Mouse (Mus musculus): ENCODE measurements around the gene Cep41. TPM values are rescaled to one million over a fixed set of nuclear protein-coding genes. Genes with fewer than 3 reads are reported as not detected.

Cep41 gene
- polyA plus RNA-seq, 2 experiments: 44.3 to 50.9 TPM

DNA sequence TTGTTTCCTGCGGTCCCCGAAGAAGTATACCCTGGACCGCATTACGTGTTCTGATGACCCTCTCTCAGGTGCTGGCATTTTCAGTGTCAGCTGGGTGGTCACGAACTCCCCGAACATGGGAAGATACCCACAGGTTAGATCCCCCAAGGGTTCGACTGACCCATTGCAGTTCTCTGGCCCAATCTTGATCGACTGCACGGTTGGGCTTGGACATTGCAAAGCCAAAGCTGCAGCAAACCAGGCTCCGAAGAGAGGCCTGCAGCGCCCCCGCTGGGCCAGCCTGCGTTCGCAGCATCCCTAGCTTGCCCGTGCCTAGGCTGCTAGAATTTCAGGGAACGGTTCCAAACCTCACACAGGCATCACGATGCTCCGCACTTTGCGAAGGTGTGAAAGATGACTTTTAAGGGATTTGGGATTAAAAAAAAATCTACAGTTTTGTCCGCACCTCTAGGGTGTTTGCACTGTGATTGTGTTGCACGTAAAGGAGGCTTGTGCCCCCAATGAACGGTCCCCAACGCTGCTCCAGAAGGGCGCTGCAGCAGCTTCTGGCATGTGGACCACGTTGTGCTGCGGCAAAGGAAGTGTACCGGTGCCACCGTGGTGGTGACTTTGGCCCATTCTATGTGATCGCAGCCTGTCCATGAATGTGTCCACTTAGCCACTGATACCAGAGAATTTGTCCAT is 43.5 kb upstream of the Cep41 start:
- DNase-seq (ENCODE audit: low spot score) (peak; percentile 84), ATAC-seq (ENCODE audit: low FRiP score, low read depth) (peak; percentile 60; the same call in 1 of the 2 replicates)
- H3K4me1 ChIP-seq (ENCODE audit: control insufficient read depth, insufficient read depth, low read length): peaks cover 16% of the 10 kb centered on the region
- peak overlapping the region; percentile 57 for H3K4me3 ChIP-seq (replicated peaks; ENCODE audit: low read length)
- H3K4me2 ChIP-seq (replicated peaks; ENCODE audit: low read depth, low read length, severe bottlenecking): peak overlapping the region; percentile 53
- no peak for TF ChIP-seq POLR2A (IDR thresholded peaks at IDR 0.05; ENCODE audit: borderline replicate concordance, extremely low read depth, insufficient read depth, insufficient read length)
- H3K9ac ChIP-seq (ENCODE audit: low read depth, low read length, severe bottlenecking): peak overlapping the region; percentile 22; the same call in 1 of the 2 replicates
- H3K36me3 ChIP-seq (ENCODE audit: control insufficient read depth, insufficient read depth, low read length): peaks cover 14% of the 10 kb centered on the region
- no peaks in the 10 kb centered on the region for H3K27me3 ChIP-seq (ENCODE audit: control insufficient read depth, insufficient read depth, low read length)
- H3K27ac ChIP-seq (replicated peaks; ENCODE audit: low read depth, low read length): peak overlapping the region; percentile 90
- WGBS: 51% methylated on average over 29 of the region's 29 CpGs
- H3K9me3 ChIP-seq (ENCODE audit: control insufficient read depth, low read length): peaks cover 44% of the 10 kb centered on the region

DNA sequence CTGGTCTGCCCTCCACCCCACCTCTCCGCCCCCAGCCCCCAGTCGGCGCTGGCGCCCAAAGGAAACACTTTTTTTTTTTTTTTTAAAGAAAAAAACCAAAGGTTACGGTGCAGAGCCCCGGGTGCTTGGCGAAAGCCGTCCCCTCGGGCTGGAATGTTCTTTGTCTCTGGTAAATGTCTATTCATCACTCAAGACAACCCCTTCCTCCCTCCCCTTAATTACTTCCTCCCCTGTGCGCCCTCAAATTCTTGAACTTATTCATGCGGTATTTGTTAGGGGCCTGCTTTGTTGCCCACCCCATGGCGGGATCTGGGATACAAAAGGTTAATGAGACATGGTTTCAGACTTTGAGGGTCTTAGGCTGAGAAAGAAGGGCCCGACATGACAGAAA is 42.8 kb upstream of the Cep41 start:
- no peaks in the 10 kb centered on the region for H3K27me3 ChIP-seq (ENCODE audit: control insufficient read depth, insufficient read depth, low read length)
- H3K4me1 ChIP-seq (ENCODE audit: control insufficient read depth, insufficient read depth, low read length): peaks cover 16% of the 10 kb centered on the region
- peak overlapping the region; percentile 53 for H3K4me2 ChIP-seq (replicated peaks; ENCODE audit: low read depth, low read length, severe bottlenecking)
- 0 out of 2 replicates have a peak overlapping the region, but pooled peaks have one; percentile 52 for H3K9ac ChIP-seq (ENCODE audit: low read depth, low read length, severe bottlenecking)
- ATAC-seq (ENCODE audit: low FRiP score, low read depth) (no peak), DNase-seq (ENCODE audit: low spot score) (no peak)
- no peak for TF ChIP-seq POLR2A (IDR thresholded peaks at IDR 0.05; ENCODE audit: borderline replicate concordance, extremely low read depth, insufficient read depth, insufficient read length)
- peaks cover 9% of the 10 kb centered on the region for H3K36me3 ChIP-seq (ENCODE audit: control insufficient read depth, insufficient read depth, low read length)
- peaks cover 44% of the 10 kb centered on the region for H3K9me3 ChIP-seq (ENCODE audit: control insufficient read depth, low read length)
- peak overlapping the region; percentile 57; the same call in 1 of the 2 replicates for H3K4me3 ChIP-seq (replicated peaks; ENCODE audit: low read length)
- WGBS: 59% methylated on average over 13 of the region's 13 CpGs
- H3K27ac ChIP-seq (replicated peaks; ENCODE audit: low read depth, low read length): peak overlapping the region; percentile 90

DNA sequence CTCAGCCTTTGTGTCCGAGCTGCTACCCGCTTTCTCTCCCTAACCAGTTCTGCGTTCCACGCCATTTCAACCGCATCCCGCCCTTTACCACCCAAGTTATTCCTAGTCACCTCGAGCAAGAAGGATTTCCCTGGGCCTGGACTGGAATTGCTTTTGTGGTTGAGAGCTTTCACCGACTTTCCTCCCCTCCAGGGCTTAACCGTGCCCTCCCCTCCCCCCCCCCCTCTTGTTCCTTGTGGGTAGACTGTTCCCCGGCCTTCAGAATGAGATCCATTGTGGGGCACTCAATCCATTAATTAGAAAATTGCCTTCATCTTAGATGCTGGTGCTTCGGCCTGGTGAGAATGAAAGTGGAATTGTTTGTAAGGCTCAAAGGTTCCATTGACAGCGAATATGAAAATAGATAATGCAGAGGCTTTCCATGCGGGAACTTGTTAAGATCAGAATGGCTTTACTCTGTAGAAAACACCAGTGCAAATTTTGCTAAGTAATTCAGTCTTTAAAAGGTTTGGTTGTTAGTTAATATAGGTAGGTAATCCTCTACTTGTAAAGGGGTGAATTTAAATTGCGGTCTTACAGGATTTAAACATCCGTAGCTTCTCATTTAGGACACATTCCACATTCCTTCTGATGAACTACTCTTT is 42.3 kb upstream of the Cep41 start:
- no peak for ATAC-seq (ENCODE audit: low FRiP score, low read depth)
- Histone ChIP-seq H3K4me3 (replicated peaks; ENCODE audit: low read length) (peak overlapping the region; percentile 57), H3K27me3 (ENCODE audit: control insufficient read depth, insufficient read depth, low read length) (no peaks in the 10 kb centered on the region), H3K4me1 (ENCODE audit: control insufficient read depth, insufficient read depth, low read length) (peaks cover 16% of the 10 kb centered on the region), H3K4me2 (replicated peaks; ENCODE audit: low read depth, low read length, severe bottlenecking) (peak overlapping the region; percentile 53), H3K36me3 (ENCODE audit: control insufficient read depth, insufficient read depth, low read length) (peaks cover 4% of the 10 kb centered on the region), H3K9me3 (ENCODE audit: control insufficient read depth, low read length) (peaks cover 44% of the 10 kb centered on the region), H3K27ac (replicated peaks; ENCODE audit: low read depth, low read length) (peak overlapping the region; percentile 90), H3K9ac (ENCODE audit: low read depth, low read length, severe bottlenecking) (peak overlapping the region; percentile 52)
- TF ChIP-seq POLR2A (IDR thresholded peaks at IDR 0.05; ENCODE audit: borderline replicate concordance, extremely low read depth, insufficient read depth, insufficient read length): no peak
- 59% methylated on average over 15 of the region's 15 CpGs for WGBS
- no peak for DNase-seq (ENCODE audit: low spot score)

DNA sequence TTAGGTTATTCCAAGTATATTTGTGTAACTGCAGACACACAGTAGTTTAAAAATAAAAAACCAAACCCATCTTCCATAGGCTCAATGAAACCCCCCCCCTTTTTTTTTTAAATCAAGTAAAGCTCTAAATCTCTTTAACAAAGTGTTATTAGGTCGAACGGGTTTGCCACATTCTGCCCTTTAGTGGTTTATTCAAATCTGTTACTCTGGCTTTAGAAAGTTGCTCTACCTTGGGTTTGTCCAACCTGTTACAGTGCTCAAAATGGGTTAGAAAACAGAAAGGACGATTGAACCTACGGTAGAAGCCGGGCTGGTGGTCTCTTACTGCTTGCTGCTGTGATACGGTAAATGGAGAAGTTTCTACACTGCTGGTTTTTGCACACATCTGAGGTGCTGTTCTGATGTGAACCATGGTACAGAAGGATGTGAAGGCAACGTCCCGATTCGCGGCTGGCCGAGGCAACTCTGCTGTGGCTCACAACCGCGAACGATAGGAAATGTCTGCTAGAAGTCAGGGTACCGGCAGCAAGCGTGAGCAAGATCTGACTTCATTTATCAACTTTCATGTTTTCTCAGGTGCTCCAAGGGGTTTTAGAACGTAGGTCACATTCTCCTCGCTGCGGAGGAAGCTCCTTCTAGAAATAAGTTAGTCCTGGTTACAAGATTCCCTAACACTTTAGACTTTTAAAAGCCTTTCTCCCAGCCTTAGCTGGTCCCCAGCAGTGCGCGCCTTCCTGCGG is 41.6 kb upstream of the Cep41 start:
- H3K36me3 ChIP-seq (ENCODE audit: control insufficient read depth, insufficient read depth, low read length): no peaks in the 10 kb centered on the region; the same call in 1 of the 2 replicates
- TF ChIP-seq POLR2A (IDR thresholded peaks at IDR 0.05; ENCODE audit: borderline replicate concordance, extremely low read depth, insufficient read depth, insufficient read length): no peak
- DNase-seq (ENCODE audit: low spot score) (no peak), ATAC-seq (ENCODE audit: low FRiP score, low read depth) (no peak)
- H3K4me2 ChIP-seq (replicated peaks; ENCODE audit: low read depth, low read length, severe bottlenecking): peak overlapping the region; percentile 53
- H3K9me3 ChIP-seq (ENCODE audit: control insufficient read depth, low read length): peaks cover 44% of the 10 kb centered on the region
- no peaks in the 10 kb centered on the region for H3K27me3 ChIP-seq (ENCODE audit: control insufficient read depth, insufficient read depth, low read length)
- peaks cover 17% of the 10 kb centered on the region for H3K4me1 ChIP-seq (ENCODE audit: control insufficient read depth, insufficient read depth, low read length)
- H3K9ac ChIP-seq (ENCODE audit: low read depth, low read length, severe bottlenecking): peak overlapping the region; percentile 52
- 54% methylated on average over 22 of the region's 22 CpGs for WGBS
- peak overlapping the region; percentile 90 for H3K27ac ChIP-seq (replicated peaks; ENCODE audit: low read depth, low read length)
- peak overlapping the region; percentile 57 for H3K4me3 ChIP-seq (replicated peaks; ENCODE audit: low read length)

DNA sequence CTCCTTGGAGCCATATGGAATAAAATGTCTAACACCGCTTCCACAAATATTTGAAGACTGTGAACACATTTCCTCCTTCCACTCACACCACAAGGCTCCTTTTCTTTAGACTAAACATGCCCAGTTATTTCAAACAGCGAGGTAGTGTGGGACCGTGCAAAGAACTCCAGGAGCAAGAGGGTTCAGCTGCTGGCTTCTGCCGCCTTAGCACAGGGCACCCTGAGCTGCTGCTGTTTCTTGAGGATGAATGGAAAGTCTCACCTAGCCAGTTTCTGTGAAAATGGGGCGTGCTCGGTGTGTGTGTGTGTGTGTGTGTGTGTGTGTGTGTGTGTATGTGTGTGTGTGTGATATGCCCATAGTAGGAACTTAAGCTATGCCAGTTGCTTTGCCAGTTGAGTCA is 40.9 kb upstream of the Cep41 start:
- no peak for TF ChIP-seq POLR2A (IDR thresholded peaks at IDR 0.05; ENCODE audit: borderline replicate concordance, extremely low read depth, insufficient read depth, insufficient read length)
- H3K27me3 ChIP-seq (ENCODE audit: control insufficient read depth, insufficient read depth, low read length): no peaks in the 10 kb centered on the region
- DNase-seq (ENCODE audit: low spot score) (no peak), ATAC-seq (ENCODE audit: low FRiP score, low read depth) (no peak)
- H3K9me3 ChIP-seq (ENCODE audit: control insufficient read depth, low read length): peaks cover 38% of the 10 kb centered on the region
- 50% methylated on average over 6 of the region's 6 CpGs for whole genome bisulfite sequencing
- peak overlapping the region; percentile 90 for H3K27ac ChIP-seq (replicated peaks; ENCODE audit: low read depth, low read length)
- no peaks in the 10 kb centered on the region; the same call in 1 of the 2 replicates for H3K36me3 ChIP-seq (ENCODE audit: control insufficient read depth, insufficient read depth, low read length)
- H3K4me1 ChIP-seq (ENCODE audit: control insufficient read depth, insufficient read depth, low read length): peaks cover 22% of the 10 kb centered on the region
- peak overlapping the region; percentile 53; the same call in 1 of the 2 replicates for H3K4me2 ChIP-seq (replicated peaks; ENCODE audit: low read depth, low read length, severe bottlenecking)
- H3K9ac ChIP-seq (ENCODE audit: low read depth, low read length, severe bottlenecking): no peak overlapping the region
- H3K4me3 ChIP-seq (replicated peaks; ENCODE audit: low read length): no peak overlapping the region
